Mouse (Mus musculus): ENCODE measurements around the gene Lmntd2. TPM values are rescaled to one million over a fixed set of nuclear protein-coding genes. Genes with fewer than 3 reads are reported as not detected.

Lmntd2 gene
- polyA plus RNA-seq, 1 experiment from 2014 or later: 3.7 TPM

DNA sequence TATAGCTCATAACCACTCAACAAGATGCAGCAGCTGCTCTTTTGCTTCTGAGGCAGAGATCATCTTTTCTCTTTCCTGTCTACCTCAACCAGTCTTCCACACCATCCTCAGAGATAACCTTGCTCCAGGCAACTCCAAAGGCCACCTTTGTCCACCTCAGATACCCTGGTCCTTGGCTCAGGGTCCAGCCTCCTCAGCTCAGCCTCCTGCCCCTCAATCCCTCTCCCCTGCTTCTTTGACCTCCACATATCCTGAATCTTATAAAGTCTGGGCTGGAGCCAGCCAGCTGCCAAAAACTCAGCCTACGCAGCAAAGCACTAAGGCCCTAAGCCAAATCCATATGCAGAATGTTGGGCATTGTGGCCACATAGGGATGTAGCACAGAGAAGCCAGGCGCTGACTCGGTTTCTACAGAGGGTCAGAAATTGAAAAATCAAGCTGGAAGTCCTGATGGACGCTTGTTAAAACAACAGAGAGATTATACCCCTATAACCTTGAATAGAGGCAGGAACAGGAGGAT lies 8.9 kb upstream of the Lmntd2 start:
- Histone ChIP-seq H3K4me2 (replicated peaks) (peak overlapping the region; percentile 84), H3K27ac (replicated peaks) (peak overlapping the region; percentile 78; the same call in 1 of the 2 replicates), H3K9ac (replicated peaks) (no peak overlapping the region), H3K36me3 (peaks cover 22% of the 10 kb centered on the region), H3K27me3 (no peaks in the 10 kb centered on the region), H3K4me3 (no peak overlapping the region), H3K9me3 (no peaks in the 10 kb centered on the region), H3K4me1 (peaks cover 23% of the 10 kb centered on the region)
- ATAC-seq (ENCODE audit: low FRiP score, low read depth): no peak
- WGBS: 90% methylated on average over 4 of the region's 4 CpGs

DNA sequence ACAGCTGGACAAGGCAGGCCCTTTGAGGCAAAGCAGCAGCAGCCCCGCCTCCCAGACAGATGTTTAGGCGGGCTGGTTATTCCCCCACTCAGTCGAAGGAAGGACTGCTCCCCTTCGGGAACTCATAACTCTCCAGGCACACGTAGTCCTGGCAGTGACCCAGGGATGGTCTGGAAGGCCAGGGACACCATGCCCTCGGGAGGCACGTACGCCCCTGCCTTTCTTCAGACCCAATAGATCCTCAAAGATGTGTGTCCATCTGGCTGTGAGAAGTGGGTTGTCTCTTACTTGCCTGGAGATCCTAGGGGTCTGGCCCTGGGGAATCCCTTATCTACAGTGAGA lies 8.2 kb upstream of the Lmntd2 start:
- 15% methylated on average over 8 of the region's 8 CpGs for WGBS
- Histone ChIP-seq H3K4me3 (peak overlapping the region; percentile 50), H3K36me3 (peaks cover 29% of the 10 kb centered on the region), H3K4me1 (peaks cover 26% of the 10 kb centered on the region), H3K27me3 (no peaks in the 10 kb centered on the region), H3K27ac (replicated peaks) (peak overlapping the region; percentile 78), H3K9me3 (no peaks in the 10 kb centered on the region), H3K4me2 (replicated peaks) (peak overlapping the region; percentile 84), H3K9ac (replicated peaks) (peak overlapping the region; percentile 37; the same call in 1 of the 2 replicates)
- ATAC-seq (ENCODE audit: low FRiP score, low read depth): no peak

DNA sequence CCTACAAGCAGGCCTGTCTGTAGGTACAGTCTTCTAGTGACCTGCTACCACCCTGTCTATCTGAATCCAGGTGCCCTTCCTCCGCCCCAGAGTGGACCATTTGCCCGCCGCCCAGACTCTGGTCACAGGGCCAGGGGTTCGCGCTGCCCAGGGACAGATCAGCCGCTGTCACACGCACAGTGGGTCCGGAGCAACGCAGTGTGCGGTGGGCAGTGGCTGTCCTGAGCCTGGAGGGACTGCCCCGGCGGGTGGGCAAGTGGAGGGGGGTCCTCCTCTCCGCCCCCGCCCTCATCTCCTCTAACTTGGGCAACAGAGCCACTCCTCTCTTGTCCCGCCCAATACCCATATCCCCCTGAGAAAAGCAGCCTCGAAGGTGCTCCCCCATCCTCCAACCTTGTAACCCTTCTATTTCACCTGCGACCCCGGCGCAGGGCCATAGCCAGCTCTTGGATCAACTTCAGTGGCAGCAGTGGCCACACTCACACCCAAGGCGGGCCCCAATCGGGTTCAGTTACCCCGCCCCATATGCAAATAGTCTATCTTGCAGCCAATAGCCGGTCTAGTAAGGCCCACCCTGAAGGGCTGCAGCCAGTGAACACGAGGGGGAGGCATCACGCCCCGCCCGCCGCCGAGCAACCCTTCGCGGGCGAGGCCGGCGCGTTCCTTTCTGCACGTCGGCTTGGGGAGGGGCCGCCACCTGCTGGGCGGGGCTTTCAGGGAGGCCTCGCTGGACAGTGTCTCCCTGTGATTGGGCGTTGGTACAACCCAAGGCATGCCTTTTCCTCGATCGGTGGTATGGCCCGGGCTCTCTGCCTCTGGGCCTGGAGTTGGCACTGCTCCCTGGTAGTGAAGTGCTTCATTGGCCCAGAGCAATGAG lies 7.6 kb upstream of the Lmntd2 start:
- Histone ChIP-seq H3K4me3 (peak overlapping the region; percentile 50), H3K4me1 (peaks cover 32% of the 10 kb centered on the region), H3K9ac (replicated peaks) (peak overlapping the region; percentile 61), H3K36me3 (peaks cover 29% of the 10 kb centered on the region), H3K9me3 (no peaks in the 10 kb centered on the region), H3K4me2 (replicated peaks) (peak overlapping the region; percentile 84), H3K27ac (replicated peaks) (peak overlapping the region; percentile 78), H3K27me3 (no peaks in the 10 kb centered on the region)
- 2% methylated on average over 44 of the region's 44 CpGs for WGBS
- peak; percentile 98 for ATAC-seq (ENCODE audit: low FRiP score, low read depth)

DNA sequence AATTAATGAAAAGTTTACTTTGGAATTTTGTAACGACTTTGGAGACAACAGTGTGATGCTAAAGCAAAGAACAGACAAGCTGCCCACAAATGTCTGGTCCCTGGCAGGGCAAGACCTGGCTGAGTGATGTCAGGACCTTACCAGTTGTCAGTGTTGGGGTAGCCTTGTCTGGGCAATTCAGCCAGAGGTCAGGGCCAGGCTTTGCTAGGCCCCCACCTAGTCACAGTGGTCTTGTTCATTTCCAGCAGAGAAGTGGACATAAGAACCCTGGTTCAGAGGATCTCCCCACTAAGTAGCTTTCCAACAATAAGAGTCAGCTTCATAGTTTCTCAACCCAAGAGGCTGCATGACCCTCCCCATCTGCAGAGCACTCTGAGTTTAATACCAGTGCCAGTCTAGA lies 6.5 kb upstream of the Lmntd2 start:
- 0 out of 2 replicates have a peak overlapping the region, but pooled peaks have one; percentile 61 for H3K9ac ChIP-seq (replicated peaks)
- no peaks in the 10 kb centered on the region for H3K9me3 ChIP-seq
- 87% methylated on average over 1 of the region's 1 CpGs for WGBS
- no peak overlapping the region for H3K4me3 ChIP-seq
- no peak overlapping the region; the same call in 1 of the 2 replicates for H3K27ac ChIP-seq (replicated peaks)
- no peak for ATAC-seq (ENCODE audit: low FRiP score, low read depth)
- peak overlapping the region; percentile 84; the same call in 1 of the 2 replicates for H3K4me2 ChIP-seq (replicated peaks)
- peaks cover 37% of the 10 kb centered on the region for H3K4me1 ChIP-seq
- peaks cover 29% of the 10 kb centered on the region for H3K36me3 ChIP-seq
- no peaks in the 10 kb centered on the region for H3K27me3 ChIP-seq

DNA sequence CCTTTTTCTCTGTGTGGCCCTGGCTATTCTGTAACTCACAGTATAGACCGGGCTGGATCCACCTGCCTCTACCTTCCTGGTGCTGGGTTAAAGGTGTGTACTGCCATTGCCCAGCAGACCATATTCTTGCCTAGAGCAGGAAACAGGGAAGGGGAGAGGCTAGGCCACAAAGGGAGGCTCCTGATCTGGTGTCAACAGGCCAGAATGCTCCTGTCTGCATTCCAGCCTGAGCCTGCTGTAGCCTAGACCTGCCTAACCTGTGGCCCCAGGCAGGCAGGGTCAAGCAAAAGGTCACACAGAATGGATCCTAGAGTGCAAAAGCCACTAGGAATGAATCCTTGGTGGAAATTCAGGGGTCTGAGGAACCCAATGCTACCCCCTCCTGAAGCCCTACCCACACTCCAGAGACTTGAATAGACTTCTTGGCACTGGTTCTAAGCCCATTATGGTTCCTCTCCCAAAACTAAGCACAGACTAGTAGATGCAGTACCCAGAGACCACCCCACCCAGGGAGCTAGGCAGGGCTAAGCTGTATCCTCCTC lies 5.7 kb upstream of the Lmntd2 start:
- ATAC-seq (ENCODE audit: low FRiP score, low read depth): no peak
- Histone ChIP-seq H3K27ac (replicated peaks) (no peak overlapping the region), H3K27me3 (no peaks in the 10 kb centered on the region), H3K4me2 (replicated peaks) (no peak overlapping the region), H3K36me3 (peaks cover 29% of the 10 kb centered on the region), H3K4me1 (peaks cover 43% of the 10 kb centered on the region), H3K9me3 (no peaks in the 10 kb centered on the region), H3K9ac (replicated peaks) (no peak overlapping the region), H3K4me3 (no peak overlapping the region)
- WGBS: 90% methylated on average over 1 of the region's 1 CpGs

DNA sequence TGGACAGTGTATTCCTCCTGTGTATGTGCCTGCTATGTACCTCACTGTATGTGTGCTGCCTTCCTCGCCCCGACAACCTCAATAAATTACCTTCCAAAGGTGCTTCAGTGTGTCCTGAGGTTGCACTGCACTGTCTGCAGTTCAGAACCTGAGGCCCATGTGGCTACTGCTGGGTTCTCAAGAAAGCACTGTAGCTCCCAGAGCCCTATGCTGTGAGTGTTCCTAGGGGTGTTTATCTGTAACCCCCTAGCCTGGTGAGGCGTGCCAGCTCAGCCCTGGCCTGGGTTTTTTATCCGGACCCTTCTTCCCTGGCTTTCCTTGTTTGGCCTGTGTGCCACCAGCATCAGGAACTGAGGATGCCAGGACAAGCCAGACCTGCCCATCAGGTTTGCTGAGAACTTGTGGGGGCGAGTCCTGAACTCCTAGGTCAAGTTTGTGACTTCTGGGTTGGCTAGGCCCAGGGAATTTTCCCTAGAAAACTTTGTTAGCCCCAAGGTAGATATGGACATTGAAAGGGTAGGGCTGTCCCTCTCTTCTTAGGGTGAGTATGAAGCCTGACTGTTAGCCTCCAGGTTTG lies 4.8 kb upstream of the Lmntd2 start:
- H3K4me3 ChIP-seq: no peak overlapping the region
- H3K36me3 ChIP-seq: peaks cover 29% of the 10 kb centered on the region
- H3K27me3 ChIP-seq: no peaks in the 10 kb centered on the region
- no peak overlapping the region for H3K9ac ChIP-seq (replicated peaks)
- H3K9me3 ChIP-seq: no peaks in the 10 kb centered on the region
- no peak overlapping the region for H3K27ac ChIP-seq (replicated peaks)
- WGBS: 86% methylated on average over 5 of the region's 5 CpGs
- no peak overlapping the region for H3K4me2 ChIP-seq (replicated peaks)
- ATAC-seq (ENCODE audit: low FRiP score, low read depth): no peak
- H3K4me1 ChIP-seq: peaks cover 48% of the 10 kb centered on the region

DNA sequence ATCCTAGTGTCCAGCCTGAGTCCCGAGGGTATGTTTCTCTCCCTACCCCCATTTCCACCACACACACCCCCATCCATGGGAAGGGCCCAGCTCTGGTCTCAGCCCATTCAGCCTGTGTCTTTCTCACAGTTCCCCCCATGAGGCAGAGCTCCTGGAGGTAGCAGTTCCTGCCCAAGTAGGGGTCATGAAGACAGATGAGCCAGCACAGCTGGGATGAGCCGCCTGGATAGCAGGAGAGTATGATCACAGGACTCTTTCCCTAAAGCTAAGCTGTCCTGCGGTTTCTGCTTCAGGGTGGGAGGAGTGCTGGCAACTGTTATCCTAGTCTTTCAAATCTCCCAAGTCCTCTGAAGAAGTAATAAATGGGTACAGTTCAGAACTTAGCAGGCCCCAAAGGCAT lies 4.3 kb upstream of the Lmntd2 start:
- Histone ChIP-seq H3K27ac (replicated peaks) (no peak overlapping the region), H3K4me3 (no peak overlapping the region), H3K9ac (replicated peaks) (no peak overlapping the region), H3K4me1 (peaks cover 48% of the 10 kb centered on the region), H3K9me3 (no peaks in the 10 kb centered on the region), H3K36me3 (peaks cover 29% of the 10 kb centered on the region), H3K4me2 (replicated peaks) (no peak overlapping the region), H3K27me3 (no peaks in the 10 kb centered on the region)
- 84% methylated on average over 3 of the region's 3 CpGs for WGBS
- ATAC-seq (ENCODE audit: low FRiP score, low read depth): no peak

DNA sequence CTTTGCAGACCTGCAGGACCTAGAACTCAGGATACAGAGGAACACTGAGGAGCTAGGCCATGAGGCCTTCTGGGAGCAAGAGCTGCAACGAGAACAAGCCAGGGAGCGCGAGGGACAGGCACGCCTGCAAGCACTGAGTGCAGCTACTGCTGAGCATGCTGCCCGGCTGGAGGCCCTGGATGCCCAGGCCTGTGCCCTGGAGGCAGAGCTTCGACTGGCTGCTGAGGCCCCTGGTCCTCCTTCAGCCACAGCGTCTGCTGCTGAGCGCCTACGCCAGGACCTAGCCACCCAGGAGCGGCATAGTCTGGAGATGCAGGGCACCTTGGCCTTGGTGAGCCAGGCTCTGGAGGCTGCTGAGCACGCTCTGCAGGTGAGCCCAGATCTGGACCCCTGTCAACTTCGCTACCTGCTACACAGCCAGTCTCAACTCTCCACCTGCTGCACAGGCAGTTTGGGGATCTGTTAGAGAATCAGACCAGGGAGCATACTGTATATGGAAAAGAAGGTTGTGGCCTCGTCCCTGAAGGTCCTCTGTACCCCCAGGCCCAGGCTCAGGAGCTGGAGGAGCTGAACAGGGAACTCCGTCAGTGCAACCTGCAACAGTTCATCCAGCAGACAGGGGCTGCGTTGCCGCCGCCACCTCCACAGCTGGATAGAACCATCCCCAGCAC lies 3.6 kb upstream of the Lmntd2 start:
- Histone ChIP-seq H3K9ac (replicated peaks) (no peak overlapping the region), H3K4me3 (no peak overlapping the region), H3K4me2 (replicated peaks) (no peak overlapping the region), H3K27me3 (no peaks in the 10 kb centered on the region), H3K4me1 (peaks cover 45% of the 10 kb centered on the region), H3K27ac (replicated peaks) (no peak overlapping the region), H3K9me3 (no peaks in the 10 kb centered on the region), H3K36me3 (peaks cover 29% of the 10 kb centered on the region)
- ATAC-seq (ENCODE audit: low FRiP score, low read depth): no peak
- WGBS: 91% methylated on average over 17 of the region's 17 CpGs

DNA sequence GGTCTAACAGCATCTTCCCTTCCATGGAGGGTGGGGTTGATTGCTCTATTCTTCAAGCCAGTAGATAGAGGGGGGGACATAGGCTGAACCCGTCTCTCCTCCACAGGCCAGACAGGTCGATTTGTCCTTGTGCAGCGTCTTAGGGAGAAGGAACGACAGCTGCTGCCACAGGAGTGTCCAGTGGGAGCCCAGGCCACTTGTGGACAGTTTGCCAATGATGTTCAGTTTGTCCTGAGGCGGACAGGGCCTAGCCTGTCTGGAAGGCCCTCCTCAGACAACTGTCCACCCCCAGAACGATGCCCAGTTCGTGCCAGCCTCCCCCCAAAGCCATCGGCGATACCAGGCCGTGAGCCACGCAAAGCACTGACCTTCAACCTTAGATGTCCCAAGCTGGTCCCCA lies 3.0 kb upstream of the Lmntd2 start:
- Histone ChIP-seq H3K9me3 (no peaks in the 10 kb centered on the region), H3K4me3 (peak overlapping the region; percentile 62), H3K27ac (replicated peaks) (no peak overlapping the region; the same call in 1 of the 2 replicates), H3K9ac (replicated peaks) (peak overlapping the region; percentile 79; the same call in 1 of the 2 replicates), H3K36me3 (peaks cover 29% of the 10 kb centered on the region), H3K27me3 (no peaks in the 10 kb centered on the region), H3K4me1 (peaks cover 39% of the 10 kb centered on the region), H3K4me2 (replicated peaks) (peak overlapping the region; percentile 97)
- ATAC-seq (ENCODE audit: low FRiP score, low read depth): no peak
- WGBS: 93% methylated on average over 11 of the region's 11 CpGs

DNA sequence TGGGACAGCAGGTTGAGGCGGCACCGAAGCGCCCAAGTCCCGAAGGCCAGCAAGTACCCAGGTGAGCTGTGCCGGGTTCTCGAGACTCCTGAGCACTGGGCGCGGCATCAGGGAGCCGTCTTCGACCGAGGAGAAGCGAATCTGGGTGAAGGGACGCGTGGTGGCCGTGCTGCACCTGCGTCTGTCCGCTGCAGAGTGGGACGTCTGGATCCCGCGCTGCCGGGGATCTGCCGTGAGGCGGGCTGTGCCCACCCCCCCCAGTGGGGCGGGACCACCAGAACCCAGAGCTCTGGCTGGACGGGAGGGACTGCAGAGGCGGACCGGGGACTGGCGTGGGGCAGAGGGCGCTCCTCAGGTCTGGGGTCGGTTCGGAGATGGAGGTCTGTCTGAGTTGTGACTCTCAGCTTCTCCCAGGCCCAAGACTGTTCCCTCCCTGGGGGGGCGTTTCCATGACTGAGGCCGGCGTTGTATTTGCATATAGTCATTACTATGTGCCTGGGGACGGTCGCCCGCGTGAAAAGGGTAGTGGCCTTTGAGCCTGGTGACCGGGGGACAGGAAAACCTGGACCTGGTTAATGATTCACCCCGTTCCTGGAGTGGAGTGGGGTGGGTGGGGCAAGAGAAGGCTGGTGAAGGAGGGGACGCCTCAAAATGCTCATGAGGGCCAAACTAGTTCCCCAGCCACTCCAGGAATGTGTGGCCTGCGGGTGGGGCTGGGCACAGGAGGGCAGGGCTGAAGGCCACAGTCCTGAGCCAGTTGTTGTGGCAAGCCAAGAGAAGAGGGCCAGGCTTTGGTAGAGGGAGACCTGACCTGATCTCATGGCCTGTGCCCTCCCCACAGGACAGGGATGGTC lies 2.2 kb upstream of the Lmntd2 start:
- H3K4me2 ChIP-seq (replicated peaks): peak overlapping the region; percentile 97
- H3K27ac ChIP-seq (replicated peaks): peak overlapping the region; percentile 94; the same call in 1 of the 2 replicates
- no peaks in the 10 kb centered on the region for H3K27me3 ChIP-seq
- WGBS: under 1% methylated on average over 41 of the region's 42 CpGs
- H3K9ac ChIP-seq (replicated peaks): peak overlapping the region; percentile 79
- H3K9me3 ChIP-seq: no peaks in the 10 kb centered on the region
- peaks cover 33% of the 10 kb centered on the region for H3K4me1 ChIP-seq
- ATAC-seq (ENCODE audit: low FRiP score, low read depth): peak; percentile 67
- peaks cover 29% of the 10 kb centered on the region for H3K36me3 ChIP-seq
- H3K4me3 ChIP-seq: peak overlapping the region; percentile 62
